Mouse (Mus musculus) G1E (cell line): ENCODE data around the gene Lrrc1. TPM values are rescaled to one million over a fixed set of nuclear protein-coding genes. Genes with fewer than 3 reads are reported as not detected.
"Not testable (repeated sequence)": the region's sequence is repeated elsewhere in the genome, so short reads cannot be mapped to it uniquely, and the experiment has no call there.

Source experiments
- ATAC-seq: 2 replicates; pipeline ENCODE4 v1.8.0; 2016; ENCODE audit warnings: mild to moderate bottlenecking; ENCODE audit not compliant: insufficient number of reproducible peaks, poor library complexity, low FRiP score, severe bottlenecking; ENCODE audit errors: extremely low read depth
- DNase-seq: peaks from one replicate; pipeline ENCODE4 v3.0.0; 2012; ENCODE audit warnings: low spot score
- H3K27me3 ChIP-seq: 2 replicates; pipeline ENCODE4 v1.6.1; 2012; ENCODE audit warnings: mild to moderate bottlenecking, low read length, inconsistent platforms; ENCODE audit not compliant: insufficient read depth
- H3K36me3 ChIP-seq: replicated peaks from 2 replicates; pipeline ENCODE3; 2012; ENCODE audit warnings: mild to moderate bottlenecking, inconsistent platforms
- H3K4me1 ChIP-seq: 2 replicates; pipeline ENCODE4 v1.6.1; 2012; ENCODE audit warnings: low read depth, low read length, inconsistent platforms, mixed read lengths; ENCODE audit not compliant: insufficient read depth
- H3K4me3 ChIP-seq: 2 replicates; pipeline ENCODE4 v1.5.1; 2012; ENCODE audit warnings: low read depth, mild to moderate bottlenecking, inconsistent platforms, low read length, moderate library complexity, mixed read lengths
- H3K9me3 ChIP-seq: replicated peaks from 2 replicates; pipeline ENCODE4 v1.6.1; 2012; ENCODE audit warnings: inconsistent platforms
- CTCF ChIP-seq: IDR thresholded peaks from 2 replicates; pipeline ENCODE4 v1.5.1; 2012; ENCODE audit warnings: low read depth, low read length, inconsistent platforms, mixed read lengths
- GATA1 ChIP-seq: IDR thresholded peaks from 2 replicates; pipeline ENCODE4 v1.6.1; 2012; ENCODE audit warnings: borderline replicate concordance, low read length, inconsistent platforms, mixed read lengths
- GATA2 ChIP-seq: IDR thresholded peaks from 2 replicates; pipeline ENCODE4 v1.6.1; 2012; ENCODE audit warnings: low read depth, low read length, inconsistent platforms, borderline replicate concordance
- POLR2AphosphoS5 ChIP-seq: IDR thresholded peaks from 2 replicates; pipeline ENCODE4 v1.6.1; 2012; ENCODE audit warnings: low read depth, low read length, inconsistent platforms; ENCODE audit not compliant: insufficient replicate concordance
- TAL1 ChIP-seq: conservative IDR thresholded peaks from 2 replicates; pipeline ENCODE4 v1.6.1; 2012; ENCODE audit warnings: low read depth, low read length, inconsistent platforms, mixed read lengths
- polyA plus RNA-seq: library from polyadenylated mRNA; stranded (reverse); fragments of >175 nt; gene quantifications from 2 replicates; pipeline ENCODE4 v1.2.3, GENCODE M21; 2012
- total RNA-seq, 2 experiments: library from RNA; stranded (forward) in 1 of 2; stranded (reverse) in 1 of 2; fragments of 200-1000 nt in 1 of 2; fragments of >200 nt in 1 of 2; fragmentation: Nextera tagmentation in 1 of 2; gene quantifications; 2 replicates each; pipeline ENCODE4 v1.2.3; 2014 to 2017

The Lrrc1 gene
- total and polyA plus RNA-seq, 3 experiments = 0.16 TPM; not detected in 2

DNA sequence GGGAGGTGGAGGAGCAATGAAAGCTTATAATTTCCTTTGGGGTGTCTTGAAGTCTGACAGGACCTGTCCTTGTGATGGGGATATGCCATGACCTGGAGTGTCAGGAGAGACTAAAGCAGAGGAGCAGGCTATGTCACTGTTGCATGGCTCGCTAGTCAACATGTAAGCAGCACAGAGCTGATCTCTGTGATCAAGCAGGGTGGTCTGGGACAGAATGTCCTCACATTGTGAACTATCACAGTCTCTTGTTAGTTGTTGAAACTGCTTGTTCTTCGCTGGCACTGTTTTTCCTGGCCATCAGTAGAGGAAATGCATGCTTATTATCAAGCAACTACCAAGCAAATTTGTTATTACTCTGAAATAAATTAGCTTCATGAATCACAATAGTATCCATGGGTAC lies 38.6 kb upstream of the Lrrc1 start:
- H3K27me3 ChIP-seq = no peaks in the 10 kb centered on the region
- no peaks in the 10 kb centered on the region for H3K9me3 ChIP-seq
- no peak overlapping the region for H3K4me3 ChIP-seq
- DNase-seq (no peak), ATAC-seq (no peak)
- H3K36me3 ChIP-seq = no peaks in the 10 kb centered on the region
- TF ChIP-seq GATA1 (no peak), CTCF (no peak), POLR2AphosphoS5 (no peak), TAL1 (no peak), GATA2 (no peak)
- H3K4me1 ChIP-seq = no peaks in the 10 kb centered on the region

GRCm38 (mm10) chr9:77579827-77580226 lies 35.2 kb upstream of the Lrrc1 start:
- no peak for TF ChIP-seq POLR2AphosphoS5
- no peak for TF ChIP-seq GATA2
- no peak for TF ChIP-seq TAL1
- TF ChIP-seq CTCF = no peak
- TF ChIP-seq GATA1 = no peak
- no peak overlapping the region for H3K4me3 ChIP-seq
- no peaks in the 10 kb centered on the region for H3K4me1 ChIP-seq
- no peaks in the 10 kb centered on the region for H3K9me3 ChIP-seq
- H3K36me3 ChIP-seq = no peaks in the 10 kb centered on the region
- no peak for DNase-seq
- ATAC-seq = no peak
- H3K27me3 ChIP-seq = no peaks in the 10 kb centered on the region

GRCm38 (mm10) chr9:77577931-77578330 lies 33.3 kb upstream of the Lrrc1 start:
- Histone ChIP-seq H3K9me3 (no peaks in the 10 kb centered on the region), H3K4me3 (no peak overlapping the region), H3K27me3 (no peaks in the 10 kb centered on the region), H3K4me1 (no peaks in the 10 kb centered on the region), H3K36me3 (no peaks in the 10 kb centered on the region)
- ATAC-seq (no peak), DNase-seq (no peak)
- TF ChIP-seq GATA1 (no peak), TAL1 (no peak), GATA2 (no peak)

DNA sequence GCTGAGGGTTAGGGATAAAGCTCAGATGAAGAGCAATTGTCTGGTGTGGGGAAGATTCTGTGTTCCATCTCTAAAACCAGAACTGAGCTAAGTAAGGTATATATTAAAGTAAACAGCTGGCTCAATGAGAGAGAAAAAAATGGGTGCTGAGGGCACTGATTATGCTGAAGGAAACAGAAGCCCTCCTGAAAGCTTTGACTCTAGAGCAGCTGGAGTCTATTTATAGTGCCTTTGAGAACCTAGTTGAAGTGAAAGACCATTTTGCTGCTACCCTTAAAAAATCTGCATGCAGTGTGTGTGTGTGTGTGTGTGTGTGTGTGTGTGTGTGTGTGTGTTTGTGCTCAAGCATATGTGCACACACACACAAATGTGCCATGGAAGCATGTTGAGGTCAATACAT lies 32.7 kb upstream of the Lrrc1 start:
- no peaks in the 10 kb centered on the region for H3K36me3 ChIP-seq
- H3K4me3 ChIP-seq = no peak overlapping the region
- H3K27me3 ChIP-seq = no peaks in the 10 kb centered on the region
- ATAC-seq (no peak), DNase-seq (no peak)
- H3K9me3 ChIP-seq = no peaks in the 10 kb centered on the region
- H3K4me1 ChIP-seq = no peaks in the 10 kb centered on the region
- no peak for TF ChIP-seq GATA1
- TF ChIP-seq CTCF = no peak
- TF ChIP-seq POLR2AphosphoS5 = no peak
- TF ChIP-seq TAL1 = no peak
- no peak for TF ChIP-seq GATA2

- no peak for ATAC-seq
These were observed 31.6 kb upstream of the Lrrc1 start for GRCm38 (mm10) chr9:77576320-77576719.

DNA sequence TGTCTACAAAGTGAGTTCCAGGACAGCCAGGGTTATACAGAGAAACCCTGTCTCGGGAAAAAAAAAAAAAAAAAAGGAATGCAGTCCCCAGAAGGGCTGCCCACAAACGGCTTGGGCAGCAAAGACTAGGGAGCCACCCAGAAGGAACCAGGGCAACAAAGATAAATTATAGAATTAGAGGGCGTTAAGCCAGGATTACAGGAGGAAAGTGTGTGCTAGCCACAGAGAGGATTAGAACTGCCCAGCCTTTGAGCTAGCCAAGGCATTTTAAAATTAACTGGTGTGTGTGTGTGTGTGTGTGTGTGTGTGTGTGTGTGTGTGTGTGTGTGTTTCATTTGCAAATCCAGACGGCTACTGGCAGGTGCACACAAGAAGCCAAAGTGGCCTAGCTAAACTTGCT lies 30.3 kb upstream of the Lrrc1 start:
- not testable (repeated sequence) for H3K4me1 ChIP-seq, H3K9me3 ChIP-seq, H3K4me3 ChIP-seq, DNase-seq, H3K36me3 ChIP-seq, ATAC-seq, H3K27me3 ChIP-seq

More at GRCm38 (mm10) chr9:77576320-77576719, 31.6 kb upstream of the Lrrc1 start:
- Histone ChIP-seq H3K27me3 (no peaks in the 10 kb centered on the region), H3K9me3 (no peaks in the 10 kb centered on the region), H3K4me3 (no peak overlapping the region), H3K4me1 (no peaks in the 10 kb centered on the region), H3K36me3 (no peaks in the 10 kb centered on the region)
- TF ChIP-seq TAL1 (no peak), GATA1 (no peak), CTCF (no peak), POLR2AphosphoS5 (no peak), GATA2 (no peak)
- DNase-seq = no peak

GRCm38 (mm10) chr9:77571851-77572250 lies 27.2 kb upstream of the Lrrc1 start:
- no peak for TF ChIP-seq CTCF
- TF ChIP-seq GATA2 = no peak
- TF ChIP-seq TAL1 = no peak
- TF ChIP-seq GATA1 = no peak
- TF ChIP-seq POLR2AphosphoS5 = no peak
- ATAC-seq (no peak), DNase-seq (no peak)
- Histone ChIP-seq H3K4me1 (no peaks in the 10 kb centered on the region), H3K27me3 (no peaks in the 10 kb centered on the region), H3K9me3 (no peaks in the 10 kb centered on the region), H3K36me3 (no peaks in the 10 kb centered on the region), H3K4me3 (no peak overlapping the region)
